Mouse (Mus musculus): ENCODE measurements around the gene 4930415L06Rik.

Gene 4930415L06Rik

DNA sequence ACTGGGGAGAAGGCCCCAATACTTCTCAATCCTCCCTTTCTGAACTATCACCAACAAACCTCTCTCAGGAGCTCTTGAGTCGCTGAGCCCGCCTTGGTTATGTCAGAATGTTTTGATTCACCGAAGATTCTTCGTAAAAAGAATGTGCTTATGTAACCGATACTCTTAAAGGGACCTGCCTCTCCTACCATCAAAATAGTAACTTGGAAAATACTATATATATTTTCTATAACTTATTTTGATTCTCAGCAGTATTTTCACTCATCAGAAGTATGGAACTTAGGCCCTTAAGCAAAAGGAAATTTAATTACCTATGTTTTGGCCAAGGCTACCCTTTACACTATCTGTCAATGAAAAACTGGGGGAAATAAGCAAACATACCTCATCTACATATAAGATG lies at the start of gene 4930415L06Rik:
TSS of gene 4930415L06Rik (minus strand) at position 101 of the 400 bp plus-strand sequence.
- DNase-seq (ENCODE audit: low spot score in 2 of 2) = no peak

GRCm38 (mm10) chrX:89978621-89979020 lies 46.0 kb upstream of the 4930415L06Rik start:
- no peak for DNase-seq (ENCODE audit: low spot score in 2 of 2)

- DNase-seq (ENCODE audit: low spot score in 2 of 2) = no peak
Observed at GRCm38 (mm10) chrX:89904871-89905270, 27.8 kb downstream of the 4930415L06Rik start.

Data from frontal cortex, postnatal 36 days (tissue).